Mouse (Mus musculus): ENCODE measurements at regions not wholly inside any gene's neighbourhood (a gene's known extent, or its start where the extent isn't known, plus 50 kb on each side); places are given as distances from the start of the nearest gene placed in this dataset.

- no peak for ATAC-seq
- Histone ChIP-seq H3K27ac (peak overlapping the region; percentile 60; the same call in 1 of the 2 replicates), H3K4me1 (replicated peaks) (no peaks in the 10 kb centered on the region), H3K36me3 (no peaks in the 10 kb centered on the region), H3K4me3 (replicated peaks) (no peak overlapping the region), H3K27me3 (no peaks in the 10 kb centered on the region), H3K9me3 (no peaks in the 10 kb centered on the region), H3K9ac (replicated peaks) (no peak overlapping the region), H3K4me2 (replicated peaks) (no peak overlapping the region)
- WGBS: 51% methylated on average over 2 of the region's 2 CpGs
Measured at GRCm38 (mm10) chr12:45745697-45746096, 671.2 kb upstream of the Stxbp6 start.

GRCm38 (mm10) chr12:45744619-45745018, 670.1 kb upstream of the Stxbp6 start:
- Histone ChIP-seq H3K4me2 (replicated peaks) (no peak overlapping the region), H3K9me3 (no peaks in the 10 kb centered on the region), H3K4me1 (replicated peaks) (no peaks in the 10 kb centered on the region), H3K36me3 (no peaks in the 10 kb centered on the region), H3K9ac (replicated peaks) (no peak overlapping the region), H3K27ac (no peak overlapping the region), H3K27me3 (no peaks in the 10 kb centered on the region), H3K4me3 (replicated peaks) (no peak overlapping the region)
- WGBS: 94% methylated on average over 2 of the region's 2 CpGs
- no peak for ATAC-seq

- no peak overlapping the region for H3K4me3 ChIP-seq (replicated peaks)
- H3K4me1 ChIP-seq (replicated peaks): no peaks in the 10 kb centered on the region
- no peaks in the 10 kb centered on the region for H3K9me3 ChIP-seq
- H3K27ac ChIP-seq: no peak overlapping the region
- no peaks in the 10 kb centered on the region for H3K36me3 ChIP-seq
- WGBS: 82% methylated on average over 4 of the region's 4 CpGs
- ATAC-seq: no peak
- H3K4me2 ChIP-seq (replicated peaks): no peak overlapping the region
- no peak overlapping the region for H3K9ac ChIP-seq (replicated peaks)
- H3K27me3 ChIP-seq: no peaks in the 10 kb centered on the region
Measured at GRCm38 (mm10) chr12:45733661-45734060, 659.2 kb upstream of the Stxbp6 start.

- Histone ChIP-seq H3K4me1 (replicated peaks) (no peaks in the 10 kb centered on the region), H3K36me3 (no peaks in the 10 kb centered on the region), H3K9ac (replicated peaks) (no peak overlapping the region), H3K4me3 (replicated peaks) (no peak overlapping the region), H3K4me2 (replicated peaks) (no peak overlapping the region), H3K27ac (no peak overlapping the region), H3K9me3 (no peaks in the 10 kb centered on the region), H3K27me3 (no peaks in the 10 kb centered on the region)
- ATAC-seq: no peak
- 88% methylated on average over 5 of the region's 5 CpGs for WGBS
Measured at GRCm38 (mm10) chr12:45724565-45725370, 650.3 kb upstream of the Stxbp6 start.

- Histone ChIP-seq H3K36me3 (no peaks in the 10 kb centered on the region), H3K27ac (no peak overlapping the region), H3K9ac (replicated peaks) (no peak overlapping the region), H3K27me3 (no peaks in the 10 kb centered on the region), H3K4me2 (replicated peaks) (no peak overlapping the region), H3K9me3 (no peaks in the 10 kb centered on the region), H3K4me3 (replicated peaks) (no peak overlapping the region), H3K4me1 (replicated peaks) (no peaks in the 10 kb centered on the region)
- ATAC-seq: no peak
Measured at GRCm38 (mm10) chr12:45711351-45711750, 636.8 kb upstream of the Stxbp6 start.

GRCm38 (mm10) chr12:45710766-45711165, 636.3 kb upstream of the Stxbp6 start:
- Histone ChIP-seq H3K4me2 (replicated peaks) (no peak overlapping the region), H3K4me3 (replicated peaks) (no peak overlapping the region), H3K9ac (replicated peaks) (no peak overlapping the region), H3K36me3 (no peaks in the 10 kb centered on the region), H3K9me3 (no peaks in the 10 kb centered on the region), H3K27me3 (no peaks in the 10 kb centered on the region), H3K4me1 (replicated peaks) (no peaks in the 10 kb centered on the region), H3K27ac (no peak overlapping the region)
- ATAC-seq: no peak
- WGBS: 74% methylated on average over 1 of the region's 1 CpGs

- H3K36me3 ChIP-seq: no peaks in the 10 kb centered on the region
- H3K4me2 ChIP-seq (replicated peaks): no peak overlapping the region
- no peak overlapping the region for H3K4me3 ChIP-seq (replicated peaks)
- ATAC-seq: no peak
- H3K4me1 ChIP-seq (replicated peaks): no peaks in the 10 kb centered on the region
- 67% methylated on average over 1 of the region's 1 CpGs for WGBS
- no peak overlapping the region for H3K9ac ChIP-seq (replicated peaks)
- no peaks in the 10 kb centered on the region for H3K9me3 ChIP-seq
- H3K27ac ChIP-seq: no peak overlapping the region
- H3K27me3 ChIP-seq: no peaks in the 10 kb centered on the region
Measured at GRCm38 (mm10) chr12:45689291-45689690, 614.8 kb upstream of the Stxbp6 start.

- Histone ChIP-seq H3K9me3 (no peaks in the 10 kb centered on the region), H3K9ac (replicated peaks) (no peak overlapping the region)
- no peak for ATAC-seq
Measured at GRCm38 (mm10) chr12:45686765-45687164, 612.3 kb upstream of the Stxbp6 start.

GRCm38 (mm10) chr12:45672361-45672760, 597.9 kb upstream of the Stxbp6 start:
- Histone ChIP-seq H3K4me3 (replicated peaks) (no peak overlapping the region), H3K36me3 (no peaks in the 10 kb centered on the region), H3K27ac (peak overlapping the region; percentile 48), H3K9me3 (no peaks in the 10 kb centered on the region), H3K27me3 (no peaks in the 10 kb centered on the region), H3K4me2 (replicated peaks) (no peak overlapping the region), H3K4me1 (replicated peaks) (peaks cover 24% of the 10 kb centered on the region), H3K9ac (replicated peaks) (no peak overlapping the region)
- 41% methylated on average over 3 of the region's 3 CpGs for WGBS
- ATAC-seq: no peak

More at GRCm38 (mm10) chr12:45686765-45687164, 612.3 kb upstream of the Stxbp6 start:
- Histone ChIP-seq H3K27me3 (no peaks in the 10 kb centered on the region), H3K27ac (no peak overlapping the region), H3K4me2 (replicated peaks) (no peak overlapping the region), H3K4me1 (replicated peaks) (no peaks in the 10 kb centered on the region), H3K36me3 (no peaks in the 10 kb centered on the region), H3K4me3 (replicated peaks) (no peak overlapping the region)

GRCm38 (mm10) chr12:45671554-45671948, 597.0 kb upstream of the Stxbp6 start:
- Histone ChIP-seq H3K36me3 (no peaks in the 10 kb centered on the region), H3K9ac (replicated peaks) (no peak overlapping the region; the same call in 1 of the 2 replicates), H3K4me1 (replicated peaks) (peaks cover 24% of the 10 kb centered on the region), H3K4me3 (replicated peaks) (no peak overlapping the region), H3K4me2 (replicated peaks) (no peak overlapping the region), H3K27me3 (no peaks in the 10 kb centered on the region), H3K27ac (peak overlapping the region; percentile 48), H3K9me3 (no peaks in the 10 kb centered on the region)
- 0 out of 2 replicates have a peak, but pooled peaks have one; percentile 41 for ATAC-seq
- 47% methylated on average over 4 of the region's 4 CpGs for WGBS

- no peaks in the 10 kb centered on the region for H3K27me3 ChIP-seq
- no peaks in the 10 kb centered on the region for H3K36me3 ChIP-seq
- peak overlapping the region; percentile 48 for H3K27ac ChIP-seq
- peaks cover 24% of the 10 kb centered on the region for H3K4me1 ChIP-seq (replicated peaks)
- ATAC-seq: peak; percentile 67
- H3K9ac ChIP-seq (replicated peaks): no peak overlapping the region; the same call in 1 of the 2 replicates
- H3K4me2 ChIP-seq (replicated peaks): no peak overlapping the region
- no peaks in the 10 kb centered on the region for H3K9me3 ChIP-seq
- 70% methylated on average over 13 of the region's 13 CpGs for WGBS
- H3K4me3 ChIP-seq (replicated peaks): no peak overlapping the region
Measured at GRCm38 (mm10) chr12:45670874-45671553, 596.5 kb upstream of the Stxbp6 start.

GRCm38 (mm10) chr12:45670246-45670873, 595.9 kb upstream of the Stxbp6 start:
- 70% methylated on average over 6 of the region's 6 CpGs for WGBS
- Histone ChIP-seq H3K36me3 (no peaks in the 10 kb centered on the region), H3K4me2 (replicated peaks) (no peak overlapping the region), H3K9ac (replicated peaks) (no peak overlapping the region), H3K9me3 (no peaks in the 10 kb centered on the region), H3K27ac (peak overlapping the region; percentile 48), H3K4me1 (replicated peaks) (peaks cover 24% of the 10 kb centered on the region), H3K4me3 (replicated peaks) (no peak overlapping the region), H3K27me3 (no peaks in the 10 kb centered on the region)
- peak; percentile 70 for ATAC-seq
